Mouse (Mus musculus): Measurements from ENCODE around the gene Pigc. TPM values are rescaled to one million over a fixed set of nuclear protein-coding genes. Genes with fewer than 3 reads are reported as not detected.

The Pigc gene
- total RNA-seq (2021), result 16.9 and 22.0 TPM in 2 replicates
- long read RNA-seq, full-length matches to known transcripts, result 24 of 25 reads
- long read RNA-seq, partial matches to known transcripts, result 0 of 25 reads
- long read RNA-seq, other reads (novel, unspliced or antisense), result 1 of 25 reads

GRCm38 (mm10) chr1:161968589-161969407 is at the start of gene Pigc:
Gene Pigc, plus strand, starts transcription at chr1:161969186.
- peak; percentile 90 for DNase-seq

DNA sequence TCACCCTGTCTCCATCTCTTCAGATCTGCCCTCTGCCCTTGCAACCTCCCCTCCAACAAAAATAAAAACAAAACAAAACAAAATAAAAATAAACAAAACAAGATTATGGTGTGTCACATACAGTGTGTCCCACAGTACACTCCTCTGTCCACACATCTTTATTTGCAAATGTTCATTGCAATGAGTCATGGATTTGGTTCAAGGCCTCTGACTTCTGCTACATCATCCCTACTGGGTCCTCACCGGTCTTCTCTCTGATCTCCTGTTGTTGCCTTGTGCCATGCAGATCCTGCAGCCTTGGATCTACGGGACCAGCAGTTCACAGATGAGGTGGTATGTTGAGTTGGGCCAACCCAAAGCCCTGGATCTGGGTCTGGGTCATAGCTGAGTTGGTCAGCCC is 49.4 kb upstream of the Pigc start:
- no peak for DNase-seq

DNA sequence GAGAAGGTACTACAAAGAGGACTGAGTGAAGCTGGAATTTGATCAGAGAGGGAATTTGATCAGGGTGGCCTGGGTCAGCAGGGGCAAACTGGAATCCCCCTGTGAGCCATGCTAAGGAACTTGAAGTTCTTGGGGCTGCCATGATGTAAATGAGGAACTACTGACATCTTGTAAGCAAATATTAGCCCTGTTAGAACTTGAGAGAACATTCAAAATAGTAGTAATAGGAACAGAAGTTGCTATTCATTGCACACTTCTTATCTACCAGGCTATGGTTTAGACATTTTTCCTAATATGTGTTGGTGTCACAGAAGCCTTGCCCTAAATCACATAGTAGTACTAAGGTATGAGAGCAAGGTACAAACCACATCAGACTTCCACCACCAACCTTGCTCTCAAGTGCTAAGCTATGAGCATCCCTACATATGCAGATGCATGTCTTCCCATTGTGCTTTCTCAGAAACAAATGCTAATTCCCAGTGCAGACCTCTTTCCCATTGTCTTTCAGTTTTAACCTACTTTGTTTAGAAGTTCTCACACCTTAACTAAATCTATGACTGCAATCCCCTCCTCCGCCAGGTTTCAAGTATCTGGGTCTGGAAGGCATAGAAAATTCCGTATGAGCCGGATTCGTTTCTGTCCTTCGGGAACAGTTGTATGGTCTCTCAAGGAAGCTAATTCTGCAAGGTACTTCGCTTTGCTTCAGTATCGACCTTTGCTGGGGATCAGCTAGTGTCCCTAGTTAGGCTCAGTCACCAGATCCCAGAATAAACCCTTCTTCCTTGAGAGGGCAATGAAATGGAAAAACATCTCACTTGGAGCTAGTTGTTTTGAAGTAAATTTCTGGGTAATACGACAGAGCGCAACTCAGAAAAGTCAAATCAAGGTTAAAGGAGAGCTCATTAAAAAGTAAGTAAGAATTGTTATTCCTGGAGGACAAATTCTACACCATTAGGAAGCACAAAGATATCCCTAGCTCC is 48.2 kb upstream of the Pigc start:
- no peak for DNase-seq

- DNase-seq, result no peak
Observed at GRCm38 (mm10) chr1:161921928-161922327, 47.1 kb upstream of the Pigc start.

DNA sequence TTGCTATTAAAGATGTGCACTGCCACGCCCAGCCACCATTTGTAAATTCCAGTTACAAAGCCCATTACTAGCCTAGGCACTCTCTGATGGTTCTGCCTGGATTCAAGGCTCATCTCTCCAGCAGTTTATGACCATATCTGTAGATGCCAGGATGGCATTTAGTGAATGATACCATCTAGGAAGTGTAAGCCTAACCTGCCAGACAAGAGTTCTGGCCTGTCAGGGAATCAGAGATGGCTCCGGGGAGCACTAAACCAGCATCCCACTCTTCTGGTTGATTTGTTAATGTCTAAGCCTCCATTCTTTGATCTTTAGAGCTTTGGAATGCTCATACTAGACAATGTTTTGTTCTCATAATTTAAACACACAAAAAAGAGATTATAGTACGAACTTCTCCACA is 44.7 kb upstream of the Pigc start:
- DNase-seq, result no peak

DNA sequence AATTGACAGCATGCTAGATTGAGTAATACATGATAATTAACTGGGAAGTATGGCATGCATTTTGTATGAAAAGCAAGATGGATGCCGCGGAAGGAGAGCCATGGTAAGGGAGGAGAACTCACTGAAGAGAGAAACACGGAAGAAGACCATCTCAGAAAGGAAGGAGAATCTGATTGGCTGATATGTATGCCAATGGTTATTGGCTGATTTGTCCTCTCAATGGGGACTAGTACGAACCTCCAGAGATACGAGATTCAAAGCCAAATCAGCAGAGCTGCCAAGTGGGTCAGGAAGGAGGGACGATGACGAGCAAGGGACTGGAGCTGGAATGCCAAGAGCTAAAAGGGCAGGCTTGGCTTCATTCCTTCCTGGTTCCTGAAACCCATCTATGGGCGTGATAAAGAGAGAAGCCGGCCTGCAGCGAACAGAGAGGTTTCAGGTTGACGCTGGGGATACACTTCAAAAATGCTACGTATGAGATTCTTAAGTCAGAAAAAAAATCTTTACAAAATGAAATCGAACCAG is 43.6 kb upstream of the Pigc start:
- peak; percentile 10 for DNase-seq

DNA sequence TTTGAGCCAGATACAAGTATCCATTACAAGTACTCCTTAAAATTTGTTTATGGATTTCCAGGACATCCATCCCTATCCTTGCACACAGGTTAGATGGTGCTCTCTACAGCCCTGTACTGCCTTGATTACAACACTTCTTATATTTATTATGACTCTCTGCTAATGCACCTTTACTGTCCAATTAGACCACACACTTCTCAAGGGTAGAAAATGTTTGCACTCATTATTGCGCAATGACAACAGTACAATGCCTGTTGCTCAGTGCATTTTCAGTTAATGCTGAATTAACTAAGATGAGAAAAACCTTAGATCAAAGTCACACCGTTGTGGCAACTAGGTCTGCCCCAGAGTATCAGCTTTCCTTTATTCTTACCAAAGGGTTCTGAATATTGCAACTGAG is 41.0 kb upstream of the Pigc start:
- DNase-seq, result no peak

- no peak for DNase-seq
Observed at GRCm38 (mm10) chr1:161931313-161931712, 37.7 kb upstream of the Pigc start.

- DNase-seq, result no peak
Observed at GRCm38 (mm10) chr1:161931817-161932216, 37.2 kb upstream of the Pigc start.

DNA sequence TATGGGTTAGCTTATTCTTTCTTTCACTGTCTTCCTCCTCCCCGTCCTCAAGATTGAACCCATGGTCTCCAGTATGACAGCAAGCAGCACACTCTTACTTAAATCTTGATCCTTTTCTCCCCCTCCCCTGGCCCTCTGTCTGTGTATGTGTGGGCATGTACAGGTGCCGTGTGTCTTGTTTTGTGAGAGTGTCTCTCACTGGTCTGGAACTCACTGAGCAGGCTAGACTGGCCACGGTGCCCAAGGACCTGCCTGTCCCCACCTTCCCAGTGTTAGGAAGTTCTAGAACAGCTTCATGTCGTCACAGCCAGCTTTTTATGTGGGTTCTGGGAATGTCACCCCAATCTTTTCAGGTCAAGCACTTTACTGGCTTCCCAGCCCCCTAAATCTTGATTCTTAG is 36.7 kb upstream of the Pigc start:
- no peak for DNase-seq

DNA sequence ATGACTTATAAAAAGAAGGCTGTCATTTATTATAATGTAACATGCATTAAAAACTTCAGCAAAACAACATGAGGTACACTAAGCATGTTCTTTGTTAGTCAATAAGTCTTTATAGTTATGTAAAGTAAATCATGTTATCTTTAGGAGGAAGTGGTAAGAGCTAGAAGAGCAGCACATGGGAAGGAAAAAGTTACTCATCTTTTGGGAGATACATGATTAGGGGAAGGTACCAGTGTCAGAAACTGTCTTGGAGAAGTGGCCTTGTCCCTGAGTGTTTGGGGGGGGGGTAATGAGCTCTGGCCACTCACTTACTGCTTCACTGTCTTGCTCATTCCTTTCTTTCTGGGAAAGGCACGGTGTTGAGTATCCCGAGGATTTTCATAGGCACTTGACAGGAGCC is 26.9 kb upstream of the Pigc start:
- no peak for DNase-seq

GRCm38 (mm10) chr1:161951009-161951779 is 17.8 kb upstream of the Pigc start:
- DNase-seq, result no peak

- no peak for DNase-seq
Observed at GRCm38 (mm10) chr1:161952599-161952998, 16.4 kb upstream of the Pigc start.

DNA sequence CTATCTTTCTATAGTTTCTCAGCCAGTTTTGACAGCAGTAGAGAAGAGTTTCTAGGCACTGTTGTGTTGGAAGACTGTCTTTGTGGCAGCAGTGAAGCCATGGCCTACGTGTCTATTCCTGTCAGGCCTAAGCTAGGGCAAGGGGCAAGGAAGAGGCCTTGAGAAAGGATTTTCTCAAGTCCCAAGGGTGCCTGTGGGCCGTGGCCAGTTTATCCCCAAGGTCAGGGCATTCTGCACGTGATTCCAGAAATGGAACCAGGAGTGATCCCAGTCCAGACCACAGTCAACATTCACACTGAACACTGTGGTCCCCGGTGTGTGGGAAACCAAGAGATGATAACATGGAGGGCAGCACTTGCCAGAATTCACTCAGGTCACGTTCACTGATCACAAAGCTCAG is 13.1 kb upstream of the Pigc start:
- DNase-seq, result no peak

DNA sequence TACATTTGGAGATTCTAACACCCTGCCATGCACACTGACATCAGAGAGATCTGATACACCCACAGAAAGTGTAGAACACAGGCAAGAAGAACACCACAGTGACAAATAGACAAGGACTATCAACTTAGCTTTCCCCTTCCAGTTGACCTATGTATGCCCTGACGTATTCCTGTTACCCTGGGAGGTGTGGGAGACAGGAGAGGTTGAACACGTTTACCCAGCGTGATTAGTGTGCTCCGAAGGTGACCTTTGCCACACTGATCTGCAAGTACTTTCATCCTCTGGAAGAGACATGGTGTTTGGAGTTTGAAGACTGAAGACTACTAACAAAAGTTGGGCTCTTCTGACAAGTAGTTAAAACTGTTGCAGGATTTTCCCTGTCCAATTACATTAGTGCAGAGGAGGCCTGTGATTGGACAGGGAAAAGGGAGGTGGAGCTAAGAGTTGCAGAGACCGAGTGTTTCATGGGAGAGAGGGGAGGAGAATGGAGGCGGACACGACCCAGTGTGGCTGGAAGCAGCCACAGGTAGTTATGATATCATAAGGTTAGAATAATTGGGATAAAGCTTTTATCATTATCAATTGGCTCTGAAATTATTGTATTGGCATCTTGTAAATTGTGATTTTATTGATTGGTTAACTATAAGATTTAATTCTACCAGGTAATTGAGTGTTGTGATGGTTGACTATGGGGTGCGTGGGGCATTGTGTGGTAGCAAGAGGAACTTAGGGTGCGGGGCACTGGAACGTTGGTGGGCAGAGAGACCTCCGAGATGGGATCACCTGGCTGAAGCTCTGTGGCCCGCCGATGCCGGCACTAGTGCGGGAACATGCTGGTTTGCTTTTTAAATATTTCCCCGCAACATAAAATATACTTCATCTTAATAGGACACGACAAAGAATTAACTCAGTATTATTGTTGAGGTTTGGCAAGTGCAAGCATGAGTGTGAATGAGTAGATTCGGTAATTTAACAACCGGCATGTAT is 10.7 kb upstream of the Pigc start:
- DNase-seq, result no peak

GRCm38 (mm10) chr1:161962465-161963377 is 6.3 kb upstream of the Pigc start:
- no peak for DNase-seq

GRCm38 (mm10) chr1:161967936-161968335 is 1.1 kb upstream of the Pigc start:
- no peak for DNase-seq

GRCm38 (mm10) chr1:161970874-161971273 is 1.9 kb downstream of the Pigc start:
- no peak for DNase-seq

DNA sequence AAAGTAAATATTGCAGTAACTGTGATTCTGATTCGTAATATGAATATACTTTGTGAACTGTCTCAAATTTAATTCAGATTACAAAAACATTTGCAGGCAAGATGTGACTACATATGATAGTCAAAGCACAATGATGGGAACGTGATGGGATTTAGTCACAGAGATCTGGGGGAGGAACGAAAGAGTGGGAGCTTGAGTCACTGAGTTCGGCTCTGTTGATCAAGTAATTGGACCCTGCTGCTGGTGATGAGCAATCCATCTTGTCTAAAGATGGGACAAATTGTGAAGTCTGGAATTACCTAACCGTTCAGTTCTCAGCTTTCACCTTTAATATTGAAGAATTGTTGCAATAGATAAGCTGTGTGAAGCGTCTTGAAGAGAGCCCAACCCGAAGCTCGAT is 3.2 kb downstream of the Pigc start:
- DNase-seq, result no peak

Data from adrenal gland, postnatal 25 days (tissue).